Mouse (Mus musculus): Measurements from ENCODE around the gene Dppa2. TPM values are rescaled to one million over a fixed set of nuclear protein-coding genes. Genes with fewer than 3 reads are reported as not detected.

Dppa2 gene
- total and polyA plus RNA-seq, 3 experiments = 0.11 to 0.83 TPM; not detected in 1

- Histone ChIP-seq H3K4me1 (ENCODE audit: insufficient read depth, low read depth, low read length) (peaks cover 11% of the 10 kb centered on the region), H3K4me3 (ENCODE audit: low read depth, low read length) (no peak overlapping the region), H3K27me3 (ENCODE audit: insufficient read depth, low read length) (no peaks in the 10 kb centered on the region), H3K9me3 (replicated peaks) (no peaks in the 10 kb centered on the region), H3K36me3 (replicated peaks) (no peaks in the 10 kb centered on the region)
- no peak for DNase-seq (ENCODE audit: low spot score)
- no peak for TF ChIP-seq CTCF (IDR thresholded peaks at IDR 0.05; ENCODE audit: low read depth, low read length)
- TF ChIP-seq GATA1 (IDR thresholded peaks at IDR 0.05; ENCODE audit: borderline replicate concordance, low read length) = no peak
- TF ChIP-seq TAL1 (conservative IDR thresholded peaks at IDR 0.05; ENCODE audit: low read depth, low read length) = no peak
- TF ChIP-seq GATA2 (IDR thresholded peaks at IDR 0.05; ENCODE audit: borderline replicate concordance, low read depth, low read length) = no peak
- no peak for TF ChIP-seq POLR2AphosphoS5 (IDR thresholded peaks at IDR 0.05; ENCODE audit: insufficient replicate concordance, low read depth, low read length)
- ATAC-seq (ENCODE audit: extremely low read depth, insufficient number of reproducible peaks, low FRiP score, poor library complexity, severe bottlenecking) = no peak
Measured at GRCm38 (mm10) chr16:48280883-48281282, 22.8 kb upstream of the Dppa2 start.

- no peak for TF ChIP-seq GATA1 (IDR thresholded peaks at IDR 0.05; ENCODE audit: borderline replicate concordance, low read length)
- no peak for TF ChIP-seq GATA2 (IDR thresholded peaks at IDR 0.05; ENCODE audit: borderline replicate concordance, low read depth, low read length)
- TF ChIP-seq POLR2AphosphoS5 (IDR thresholded peaks at IDR 0.05; ENCODE audit: insufficient replicate concordance, low read depth, low read length) = no peak
- no peak for TF ChIP-seq CTCF (IDR thresholded peaks at IDR 0.05; ENCODE audit: low read depth, low read length)
- no peak for TF ChIP-seq TAL1 (conservative IDR thresholded peaks at IDR 0.05; ENCODE audit: low read depth, low read length)
- peaks cover 3% of the 10 kb centered on the region for H3K36me3 ChIP-seq (replicated peaks)
- H3K9me3 ChIP-seq (replicated peaks) = no peaks in the 10 kb centered on the region
- no peaks in the 10 kb centered on the region for H3K27me3 ChIP-seq (ENCODE audit: insufficient read depth, low read length)
- ATAC-seq (ENCODE audit: extremely low read depth, insufficient number of reproducible peaks, low FRiP score, poor library complexity, severe bottlenecking) (no peak), DNase-seq (ENCODE audit: low spot score) (no peak)
- no peak overlapping the region for H3K4me3 ChIP-seq (ENCODE audit: low read depth, low read length)
- H3K4me1 ChIP-seq (ENCODE audit: insufficient read depth, low read depth, low read length) = peaks cover 10% of the 10 kb centered on the region
Measured at GRCm38 (mm10) chr16:48282801-48283200, 20.9 kb upstream of the Dppa2 start.

- H3K4me3 ChIP-seq (ENCODE audit: low read depth, low read length) = peak within 1 kb of the TSS; percentile 64
- H3K36me3 ChIP-seq (replicated peaks) = peaks cover 9% of the 10 kb centered on the region
- DNase-seq (ENCODE audit: low spot score) (no peak), ATAC-seq (ENCODE audit: extremely low read depth, insufficient number of reproducible peaks, low FRiP score, poor library complexity, severe bottlenecking) (peak; percentile 73)
- TF ChIP-seq GATA2 (IDR thresholded peaks at IDR 0.05; ENCODE audit: borderline replicate concordance, low read depth, low read length) (no peak), POLR2AphosphoS5 (IDR thresholded peaks at IDR 0.05; ENCODE audit: insufficient replicate concordance, low read depth, low read length) (no peak), CTCF (IDR thresholded peaks at IDR 0.05; ENCODE audit: low read depth, low read length) (no peak), GATA1 (IDR thresholded peaks at IDR 0.05; ENCODE audit: borderline replicate concordance, low read length) (no peak), TAL1 (conservative IDR thresholded peaks at IDR 0.05; ENCODE audit: low read depth, low read length) (no peak)
- H3K27me3 ChIP-seq (ENCODE audit: insufficient read depth, low read length) = no peaks in the 10 kb centered on the region
- no peaks in the 10 kb centered on the region for H3K9me3 ChIP-seq (replicated peaks)
- peaks cover 17% of the 10 kb centered on the region for H3K4me1 ChIP-seq (ENCODE audit: insufficient read depth, low read depth, low read length)
Measured at GRCm38 (mm10) chr16:48283517-48283916, 20.2 kb upstream of the Dppa2 start, which contains the start of gene Dppa4. TSS of gene Dppa4 (plus strand) at chr16:48283733.

GRCm38 (mm10) chr16:48285517-48285916, 18.2 kb upstream of the Dppa2 start:
- H3K9me3 ChIP-seq (replicated peaks) = no peaks in the 10 kb centered on the region
- no peak for DNase-seq (ENCODE audit: low spot score)
- no peak overlapping the region for H3K4me3 ChIP-seq (ENCODE audit: low read depth, low read length)

GRCm38 (mm10) chr16:48297384-48298136, 6.1 kb upstream of the Dppa2 start:
- peak; percentile 13 for DNase-seq (ENCODE audit: low spot score)
- Histone ChIP-seq H3K4me1 (ENCODE audit: insufficient read depth, low read depth, low read length) (peaks cover 13% of the 10 kb centered on the region), H3K27me3 (ENCODE audit: insufficient read depth, low read length) (no peaks in the 10 kb centered on the region), H3K4me3 (ENCODE audit: low read depth, low read length) (no peak overlapping the region), H3K36me3 (replicated peaks) (peaks cover 36% of the 10 kb centered on the region), H3K9me3 (replicated peaks) (no peaks in the 10 kb centered on the region)
- ATAC-seq (ENCODE audit: extremely low read depth, insufficient number of reproducible peaks, low FRiP score, poor library complexity, severe bottlenecking) = peak; percentile 40; the same call in 1 of the 2 replicates
- TF ChIP-seq POLR2AphosphoS5 (IDR thresholded peaks at IDR 0.05; ENCODE audit: insufficient replicate concordance, low read depth, low read length) = no peak
- no peak for TF ChIP-seq GATA1 (IDR thresholded peaks at IDR 0.05; ENCODE audit: borderline replicate concordance, low read length)
- no peak for TF ChIP-seq GATA2 (IDR thresholded peaks at IDR 0.05; ENCODE audit: borderline replicate concordance, low read depth, low read length)
- TF ChIP-seq CTCF (IDR thresholded peaks at IDR 0.05; ENCODE audit: low read depth, low read length) = no peak
- no peak for TF ChIP-seq TAL1 (conservative IDR thresholded peaks at IDR 0.05; ENCODE audit: low read depth, low read length)

More at GRCm38 (mm10) chr16:48285517-48285916, 18.2 kb upstream of the Dppa2 start:
- no peaks in the 10 kb centered on the region for H3K27me3 ChIP-seq (ENCODE audit: insufficient read depth, low read length)
- no peak for ATAC-seq (ENCODE audit: extremely low read depth, insufficient number of reproducible peaks, low FRiP score, poor library complexity, severe bottlenecking)
- peaks cover 19% of the 10 kb centered on the region for H3K36me3 ChIP-seq (replicated peaks)
- TF ChIP-seq GATA2 (IDR thresholded peaks at IDR 0.05; ENCODE audit: borderline replicate concordance, low read depth, low read length) (no peak), CTCF (IDR thresholded peaks at IDR 0.05; ENCODE audit: low read depth, low read length) (no peak), POLR2AphosphoS5 (IDR thresholded peaks at IDR 0.05; ENCODE audit: insufficient replicate concordance, low read depth, low read length) (no peak)
- H3K4me1 ChIP-seq (ENCODE audit: insufficient read depth, low read depth, low read length) = peaks cover 19% of the 10 kb centered on the region

- Histone ChIP-seq H3K4me1 (ENCODE audit: insufficient read depth, low read depth, low read length) (peaks cover 13% of the 10 kb centered on the region), H3K36me3 (replicated peaks) (peaks cover 17% of the 10 kb centered on the region), H3K27me3 (ENCODE audit: insufficient read depth, low read length) (no peaks in the 10 kb centered on the region), H3K9me3 (replicated peaks) (no peaks in the 10 kb centered on the region), H3K4me3 (ENCODE audit: low read depth, low read length) (no peak overlapping the region)
- no peak for DNase-seq (ENCODE audit: low spot score)
- TF ChIP-seq TAL1 (conservative IDR thresholded peaks at IDR 0.05; ENCODE audit: low read depth, low read length) (no peak), GATA2 (IDR thresholded peaks at IDR 0.05; ENCODE audit: borderline replicate concordance, low read depth, low read length) (no peak)
- no peak for ATAC-seq (ENCODE audit: extremely low read depth, insufficient number of reproducible peaks, low FRiP score, poor library complexity, severe bottlenecking)
Measured at GRCm38 (mm10) chr16:48299884-48300283, 3.8 kb upstream of the Dppa2 start.

Measured in G1E (cell line).